Mouse (Mus musculus) CH12F3 (cell line): ENCODE measurements around the gene Cdh23.

Source experiments
- in situ Hi-C: fragments of 300-500 bp; cut with MboI; formaldehyde crosslinking; loops from 2 replicates; pipeline ENCODE4 v1.14.3; 2020; ENCODE audit warnings: low sequenced_read_pairs

Cdh23 gene

GRCm38 (mm10) chr10:60271015-60271414, 425.3 kb downstream of the Cdh23 start:
- in situ Hi-C loops: no loop called here

GRCm38 (mm10) chr10:60269141-60270064, 426.9 kb downstream of the Cdh23 start:
- in situ Hi-C loops: no loop called here

GRCm38 (mm10) chr10:60268738-60269137, 427.6 kb downstream of the Cdh23 start:
- in situ Hi-C loops: no loop called here

GRCm38 (mm10) chr10:60266842-60267401, 429.4 kb downstream of the Cdh23 start:
- in situ Hi-C loops: no loop called here

- in situ Hi-C loops: no loop called here
Observed at GRCm38 (mm10) chr10:60265252-60265651, 431.0 kb downstream of the Cdh23 start.

- in situ Hi-C loops: no loop called here
Observed at GRCm38 (mm10) chr10:60263351-60263750, 432.9 kb downstream of the Cdh23 start.

GRCm38 (mm10) chr10:60262386-60262785, 433.9 kb downstream of the Cdh23 start:
- in situ Hi-C loops: no loop called here

- in situ Hi-C loops: no loop called here
Observed at GRCm38 (mm10) chr10:60261530-60261929, 434.8 kb downstream of the Cdh23 start.

- in situ Hi-C loops: no loop called here
Observed at GRCm38 (mm10) chr10:60260557-60261294, 435.6 kb downstream of the Cdh23 start.

GRCm38 (mm10) chr10:60257261-60257825, 438.9 kb downstream of the Cdh23 start:
- in situ Hi-C loops: no loop called here

GRCm38 (mm10) chr10:60256088-60256487, 440.2 kb downstream of the Cdh23 start:
- in situ Hi-C loops: no loop called here
